Mouse (Mus musculus) lung, postnatal 0 days (tissue): ENCODE measurements around the gene Ankrd65.
A peak's percentile ranks its signal among the peaks of the same experiment; 100 is the strongest.

ENCODE experiments used
- CTCF ChIP-seq: IDR thresholded peaks from 2 replicates; pipeline ENCODE4 v1.5.1; 2016; ENCODE audit warnings: antibody characterized with exemption, mild to moderate bottlenecking
- EP300 ChIP-seq: IDR thresholded peaks from 2 replicates; pipeline ENCODE4 v1.6.1; 2016; ENCODE audit warnings: antibody characterized with exemption, mild to moderate bottlenecking, control low read depth

GRCm38 (mm10) chr4:155833836-155834235 is 43.6 kb downstream of the Ankrd65 start:
- TF ChIP-seq CTCF (peak; percentile 78), EP300 (no peak)
